Mouse (Mus musculus) layer of hippocampus, postnatal 10 days (tissue): ENCODE results near the gene Abca13. TPM values are rescaled to one million over a fixed set of nuclear protein-coding genes. Genes with fewer than 3 reads are reported as not detected.
"Not testable (repeated sequence)": the region's sequence is repeated elsewhere in the genome, so short reads cannot be mapped to it uniquely, and the experiment has no call there.

Experiments used
- DNase-seq, 2 experiments: peaks; one replicate each; pipeline ENCODE4 v3.0.0; 2021; ENCODE audit warnings: low spot score in 2 of 2
- total RNA-seq, 2 experiments: library from RNA; stranded (reverse); gene quantifications; 2 replicates each; pipeline ENCODE4 v1.2.3; 2021

Gene Abca13
- total RNA-seq, 2 experiments from 2014 or later, result 0.09 TPM

DNA sequence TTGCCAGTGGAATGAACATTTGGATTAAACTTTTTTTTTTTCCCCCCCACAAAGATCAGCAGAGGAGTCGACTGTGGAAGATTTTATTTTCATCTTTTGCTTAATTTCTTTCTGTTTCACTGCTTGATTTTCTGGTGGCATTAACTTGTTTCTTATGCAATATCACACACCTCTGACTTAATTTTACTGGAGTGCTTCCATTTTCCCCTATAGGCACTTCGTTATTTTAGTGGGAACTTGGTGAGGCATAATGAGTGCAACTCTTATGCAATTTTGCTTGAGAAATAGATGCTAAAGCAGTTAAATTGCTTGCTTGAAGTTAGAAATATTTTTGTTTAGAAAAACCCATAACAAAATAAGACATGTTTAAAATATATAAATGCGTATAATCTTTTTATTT lies 94.0 kb downstream of the Abca13 start:
- DNase-seq, result no peak

DNA sequence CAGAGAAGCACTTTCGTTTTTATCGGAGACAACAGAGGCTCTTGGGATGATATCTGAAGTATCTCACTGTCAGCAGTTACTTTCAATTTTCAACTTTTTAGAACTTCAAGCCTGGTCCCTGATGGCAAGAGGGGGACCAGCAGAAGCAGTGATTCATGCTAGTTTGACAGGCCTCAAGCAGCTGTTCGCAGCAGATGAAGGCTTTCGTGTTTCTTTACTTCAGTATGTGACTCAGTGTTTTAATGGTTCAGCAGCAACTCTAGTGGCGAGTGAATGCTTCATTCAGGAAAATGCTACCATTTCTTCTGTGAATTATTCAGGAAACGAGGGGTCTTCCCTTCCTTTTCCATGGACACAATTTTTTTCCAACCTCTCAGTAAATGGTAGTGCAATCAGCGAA lies 99.4 kb downstream of the Abca13 start:
- DNase-seq, result no peak

GRCm38 (mm10) chr11:9299615-9300014 lies 107.9 kb downstream of the Abca13 start:
- DNase-seq, result no peak

GRCm38 (mm10) chr11:9305450-9305849 lies 113.7 kb downstream of the Abca13 start:
- no peak for DNase-seq

- DNase-seq, result no peak
Measured at GRCm38 (mm10) chr11:9316545-9316944, 124.8 kb downstream of the Abca13 start.

GRCm38 (mm10) chr11:9317076-9317929 lies 125.6 kb downstream of the Abca13 start:
- peak; percentile 87 to 89 for DNase-seq

DNA sequence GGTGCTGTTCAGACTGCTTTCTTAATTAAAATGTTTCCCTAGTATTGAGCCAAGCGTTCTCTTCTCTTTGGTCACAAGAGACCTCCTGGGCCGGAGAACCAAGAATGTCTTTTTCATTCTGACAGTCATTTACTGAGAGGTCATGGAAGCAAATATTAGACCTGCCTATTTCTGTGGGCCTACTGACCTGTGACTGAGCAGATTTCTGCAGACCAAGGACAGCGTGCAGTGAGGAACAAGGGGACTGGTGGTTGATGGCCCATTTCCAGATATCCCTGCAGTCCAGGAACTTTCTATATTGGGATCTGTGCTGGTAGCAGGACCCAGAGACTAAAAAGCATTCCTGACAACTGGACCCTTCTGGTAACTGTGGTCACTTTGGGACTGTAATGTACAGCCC lies 146.4 kb downstream of the Abca13 start:
- DNase-seq, result no peak

DNA sequence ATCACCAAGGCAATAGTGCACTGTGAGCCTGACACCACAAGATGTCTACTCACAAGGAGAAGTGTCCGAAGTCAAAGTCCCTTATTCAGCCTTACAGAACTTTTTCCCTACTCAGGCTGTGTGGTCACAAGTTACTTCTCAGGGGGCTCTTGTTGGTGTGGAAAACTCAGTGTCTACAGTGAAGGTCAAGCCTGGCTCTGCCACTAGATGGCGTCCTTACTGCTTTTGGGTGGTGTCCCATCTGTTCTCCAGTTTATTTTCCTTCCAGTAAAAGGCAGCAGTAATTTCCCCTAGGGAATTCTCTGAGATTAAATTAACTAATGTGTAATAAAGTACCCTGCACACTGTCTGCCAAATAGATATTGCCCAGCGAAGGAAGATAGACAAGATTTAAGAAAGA lies 156.0 kb downstream of the Abca13 start:
- peak; percentile 28 to 30 for DNase-seq

- no peak for DNase-seq
Measured at GRCm38 (mm10) chr11:9373160-9373559, 181.4 kb downstream of the Abca13 start.

GRCm38 (mm10) chr11:9374426-9374825 lies 182.7 kb downstream of the Abca13 start:
- DNase-seq, result not testable (repeated sequence)

DNA sequence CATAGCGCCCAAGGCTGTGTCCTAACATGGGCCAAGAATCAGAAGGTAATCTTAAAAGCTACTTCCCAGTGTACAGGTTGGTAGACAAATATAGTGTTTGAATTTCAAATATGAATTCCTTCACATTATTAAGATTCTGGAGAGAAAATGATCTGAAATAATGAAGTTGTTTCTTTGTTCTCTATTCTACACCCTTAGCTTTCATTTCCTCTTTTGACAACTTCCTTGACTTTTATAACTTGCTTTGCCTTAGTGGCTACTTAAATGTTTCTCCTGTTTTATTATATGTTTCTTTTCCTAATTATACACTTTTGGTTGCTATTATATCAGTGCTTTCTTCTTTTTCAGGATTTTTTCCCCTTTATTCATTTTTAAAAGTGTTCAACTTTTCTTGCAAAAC lies 196.8 kb downstream of the Abca13 start:
- DNase-seq, result no peak

DNA sequence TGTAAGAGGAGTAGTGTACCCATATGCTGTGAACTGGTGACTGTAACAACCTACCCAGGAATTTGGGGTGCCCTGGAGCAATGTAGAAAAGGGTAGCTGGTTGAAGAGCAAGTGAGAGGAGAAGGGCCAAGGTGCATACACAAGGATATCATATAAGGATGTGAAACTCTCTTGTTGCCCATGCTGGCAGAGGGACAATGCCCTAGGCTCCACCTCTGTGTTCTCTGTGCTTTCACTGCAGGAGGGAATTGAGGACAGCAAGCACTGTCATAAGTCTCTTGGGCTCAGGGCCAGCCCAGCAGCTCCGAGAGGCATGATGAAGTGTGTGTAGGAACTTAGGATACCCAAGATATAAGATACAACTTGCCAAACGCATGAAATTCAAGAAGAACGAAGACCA lies 225.2 kb downstream of the Abca13 start:
- no peak for DNase-seq

DNA sequence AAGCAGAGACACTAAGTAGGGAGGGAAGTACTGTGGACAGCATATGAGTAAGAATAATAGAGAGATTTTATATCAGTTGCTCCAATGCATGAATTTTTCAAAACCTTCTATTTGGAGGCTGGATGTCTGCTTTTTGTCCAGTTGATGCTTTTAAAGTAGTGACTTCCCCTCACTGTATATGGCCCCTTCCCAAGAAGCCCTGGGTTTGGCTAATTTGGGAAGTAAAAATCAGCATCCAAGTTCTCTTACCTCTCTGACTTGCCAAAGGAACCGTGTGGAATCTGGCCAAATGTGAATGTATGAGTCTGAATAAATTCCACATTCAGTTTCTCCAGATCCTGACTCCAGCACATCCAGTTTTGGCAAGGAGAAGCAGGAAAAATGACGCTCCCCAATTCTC lies 228.5 kb downstream of the Abca13 start:
- no peak for DNase-seq

DNA sequence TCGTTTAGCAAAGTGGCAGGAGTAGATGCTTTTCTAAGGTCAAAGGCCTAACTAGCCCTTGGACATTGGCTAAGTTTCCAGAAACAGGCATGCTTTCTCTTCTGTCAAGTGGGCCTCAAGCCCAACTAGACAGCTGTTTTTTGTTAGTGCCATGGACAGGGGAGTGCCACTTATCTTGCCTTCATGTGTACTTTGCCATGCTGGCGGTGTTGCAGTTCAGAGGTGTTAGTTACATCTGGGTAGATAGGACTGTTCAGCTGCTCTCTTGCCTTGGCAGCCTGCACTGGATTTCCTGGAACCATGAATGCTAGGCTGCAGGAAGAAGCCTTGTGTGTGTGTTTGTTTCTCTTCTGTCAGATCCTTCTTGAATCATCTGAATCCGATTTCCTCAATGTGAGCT lies 235.7 kb downstream of the Abca13 start:
- DNase-seq, result no peak

GRCm38 (mm10) chr11:9432807-9433206 lies 241.1 kb downstream of the Abca13 start:
- no peak for DNase-seq

DNA sequence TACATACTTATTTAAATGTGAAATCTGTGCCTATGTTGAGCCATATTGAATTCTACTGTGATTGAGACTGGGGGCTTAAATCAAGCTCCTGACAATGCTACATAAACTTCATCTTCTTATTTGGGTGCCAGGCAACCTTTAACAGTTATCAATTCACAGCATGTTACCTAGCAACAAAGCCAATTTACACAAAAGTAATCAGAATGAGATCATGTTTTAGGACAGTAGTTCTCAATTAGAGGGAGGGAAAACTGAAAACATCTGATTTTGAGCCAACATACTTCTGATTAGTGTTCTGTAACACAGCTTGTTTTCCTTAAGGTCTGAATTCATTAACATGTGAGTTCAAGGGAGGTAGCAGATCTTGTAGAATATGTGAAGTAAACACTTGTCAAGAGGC lies 244.9 kb downstream of the Abca13 start:
- DNase-seq, result no peak

DNA sequence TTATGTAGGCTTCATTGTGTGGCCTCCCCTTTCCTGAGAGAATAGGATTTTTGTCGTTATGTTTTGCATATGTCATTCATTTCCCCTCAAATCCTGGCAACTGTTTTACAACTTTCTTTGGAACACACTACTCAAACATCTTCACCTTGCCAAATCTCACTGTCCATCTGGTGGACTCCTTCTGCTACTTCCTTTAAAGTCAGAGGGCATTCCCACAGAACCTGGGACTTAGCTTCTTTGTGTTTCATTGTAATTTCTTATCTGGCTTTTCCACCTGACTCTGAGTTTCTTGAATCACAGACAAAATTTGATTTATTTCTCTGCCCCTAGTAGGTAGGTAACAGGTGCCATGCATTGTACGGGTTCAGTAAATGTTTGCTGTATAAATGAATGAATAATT lies 248.0 kb downstream of the Abca13 start:
- DNase-seq, result no peak

- no peak for DNase-seq
Measured at GRCm38 (mm10) chr11:9441192-9441591, 249.4 kb downstream of the Abca13 start.

DNA sequence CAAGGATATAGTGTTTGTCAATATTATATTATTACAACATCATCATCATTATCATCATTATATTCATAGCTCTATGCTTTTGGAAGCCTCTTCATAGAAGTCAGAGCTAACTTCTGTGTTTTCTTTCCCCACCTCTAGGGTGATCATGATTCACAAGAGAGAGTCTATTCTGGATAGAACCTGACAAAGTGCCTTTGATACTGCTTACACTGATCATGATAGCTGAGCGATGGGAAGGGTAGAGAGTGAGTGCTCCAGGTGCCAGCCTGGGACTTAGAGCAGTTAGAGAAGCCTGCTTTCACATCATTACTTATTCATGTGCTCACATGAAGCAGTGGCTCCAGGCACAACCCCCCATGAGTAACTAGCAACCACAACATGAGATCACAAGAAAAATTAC lies 280.7 kb downstream of the Abca13 start:
- DNase-seq, result no peak

DNA sequence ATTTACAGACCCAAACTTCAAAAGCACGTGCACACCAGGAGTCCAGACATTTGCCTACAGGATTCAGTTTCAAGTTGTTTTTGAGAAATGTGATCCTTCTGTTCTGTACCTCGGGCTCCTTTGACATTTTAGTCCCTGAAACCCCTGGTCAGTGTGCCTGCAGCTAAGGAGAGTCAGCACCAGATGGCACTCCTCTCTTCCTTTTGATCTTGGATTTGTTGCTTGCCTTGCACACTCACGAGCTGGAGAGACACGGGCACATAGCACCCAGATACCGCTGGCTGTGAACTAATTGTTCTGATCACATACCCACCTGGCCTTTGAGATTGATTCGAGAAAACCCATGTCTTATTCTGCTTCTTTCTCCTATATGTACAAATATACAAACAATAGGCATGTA lies 289.8 kb downstream of the Abca13 start:
- peak; percentile 42 to 56 for DNase-seq

- DNase-seq, result peak in 1 of 2 experiments; percentile 30
Measured at GRCm38 (mm10) chr11:9500326-9501142, 308.8 kb downstream of the Abca13 start.

DNA sequence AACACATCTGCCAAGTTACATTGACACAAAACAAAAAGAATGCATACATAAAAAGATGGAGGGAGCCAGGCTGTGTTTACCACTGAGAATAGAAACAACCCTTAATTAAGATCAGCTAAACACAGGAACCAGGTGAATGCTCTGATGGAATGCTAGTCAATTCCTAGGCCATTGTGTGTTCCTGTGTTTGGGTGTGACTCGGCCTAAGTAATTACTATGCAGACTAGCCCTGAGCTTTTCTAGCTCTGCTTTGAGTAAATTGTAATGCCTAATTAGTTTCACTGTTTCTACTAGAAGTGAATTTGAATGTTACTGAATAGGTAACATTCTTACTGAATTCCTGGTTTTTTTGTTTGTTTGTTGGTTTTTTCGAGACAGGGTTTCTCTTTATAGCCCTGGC lies 323.2 kb downstream of the Abca13 start:
- DNase-seq, result not testable (repeated sequence)
